Mouse (Mus musculus) erythroid progenitor cell, adult 5-6 weeks (primary cell): ENCODE measurements around the gene Dnajc1. TPM values are rescaled to one million over a fixed set of nuclear protein-coding genes. Genes with fewer than 3 reads are reported as not detected.

Experiments used
- ATAC-seq: replicated peaks from 2 replicates; pipeline ENCODE4 v1.8.0; 2016; ENCODE audit warnings: moderate number of reproducible peaks, mild to moderate bottlenecking, moderate TSS enrichment, inconsistent platforms; ENCODE audit not compliant: poor library complexity, low FRiP score, severe bottlenecking
- total RNA-seq, 2 experiments: library from RNA; stranded (forward) in 1 of 2; stranded (reverse) in 1 of 2; fragments of 150-400 nt in 1 of 2; fragments of 186-747, 209-891 nt in 1 of 2; gene quantifications; 2 replicates each; pipeline versions ENCODE4 v1.2.3 to v1.2.4; 2015 to 2017; ENCODE audit warnings: low replicate concordance in 2 of 2

Gene Dnajc1
- 2.5 and 8.3 TPM in 2 replicates for total RNA-seq (2015; ENCODE audit: low replicate concordance)
- 7.2 and 14.9 TPM in 2 replicates for total RNA-seq (2017; ENCODE audit: low replicate concordance)

- ATAC-seq, result peak; percentile 98
Observed at GRCm38 (mm10) chr2:18392331-18393021, at the start of gene Dnajc1. TSS of gene Dnajc1 (minus strand) at chr2:18392830.

GRCm38 (mm10) chr2:18441871-18442270, 49.2 kb upstream of the Dnajc1 start:
- ATAC-seq, result no peak

GRCm38 (mm10) chr2:18415242-18415641, 22.6 kb upstream of the Dnajc1 start:
- ATAC-seq, result no peak

GRCm38 (mm10) chr2:18403679-18404078, 11.0 kb upstream of the Dnajc1 start:
- ATAC-seq, result no peak

- no peak for ATAC-seq
Observed at GRCm38 (mm10) chr2:18401771-18402170, 9.1 kb upstream of the Dnajc1 start.

GRCm38 (mm10) chr2:18393022-18393519, 441 bp upstream of the Dnajc1 start:
- ATAC-seq, result no peak

GRCm38 (mm10) chr2:18391861-18392260, 769 bp downstream of the Dnajc1 start:
- ATAC-seq, result peak; percentile 35

- no peak for ATAC-seq
Observed at GRCm38 (mm10) chr2:18389631-18390030, 3.0 kb downstream of the Dnajc1 start.

- no peak for ATAC-seq
Observed at GRCm38 (mm10) chr2:18381662-18382061, 11.0 kb downstream of the Dnajc1 start.

- ATAC-seq, result no peak
Observed at GRCm38 (mm10) chr2:18372400-18373182, 20.0 kb downstream of the Dnajc1 start.

GRCm38 (mm10) chr2:18370794-18371498, 21.7 kb downstream of the Dnajc1 start:
- no peak for ATAC-seq

- ATAC-seq, result no peak
Observed at GRCm38 (mm10) chr2:18364402-18364801, 28.2 kb downstream of the Dnajc1 start.

- no peak for ATAC-seq
Observed at GRCm38 (mm10) chr2:18355293-18355692, 37.3 kb downstream of the Dnajc1 start.

- ATAC-seq, result no peak
Observed at GRCm38 (mm10) chr2:18352620-18353019, 40.0 kb downstream of the Dnajc1 start.

GRCm38 (mm10) chr2:18343464-18343863, 49.2 kb downstream of the Dnajc1 start:
- no peak for ATAC-seq

GRCm38 (mm10) chr2:18318671-18319070, 74.0 kb downstream of the Dnajc1 start:
- ATAC-seq, result no peak

GRCm38 (mm10) chr2:18317503-18318281, 74.9 kb downstream of the Dnajc1 start:
- no peak for ATAC-seq

- ATAC-seq, result no peak
Observed at GRCm38 (mm10) chr2:18316909-18317308, 75.7 kb downstream of the Dnajc1 start.

GRCm38 (mm10) chr2:18310261-18311104, 82.1 kb downstream of the Dnajc1 start:
- ATAC-seq, result no peak
